Mouse (Mus musculus): ENCODE data around the gene Gtf2i. TPM values are rescaled to one million over a fixed set of nuclear protein-coding genes. Genes with fewer than 3 reads are reported as not detected.

Gene Gtf2i
- total RNA-seq, 1 experiment from 2014 or later: 37.6 TPM

Other genes with a start within 250 kb of the Gtf2i start
- 1.2 and 2.1 TPM in 2 replicates for gene Castor2, start 215.0 kb downstream of the Gtf2i start, total RNA-seq (2017)
- gene Rcc1l, start 138.0 kb downstream of the Gtf2i start, total RNA-seq (2017): 4.2 and 7.8 TPM in 2 replicates
- gene Gtf2ird2, start 130.7 kb downstream of the Gtf2i start, total RNA-seq (2017): 9.5 and 13.1 TPM in 2 replicates
- gene Ncf1, start 85.1 kb downstream of the Gtf2i start, total RNA-seq (2017): 432 and 448 TPM in 2 replicates
- not detected in 2 replicates for gene Gtf2ird1, start 142.0 kb upstream of the Gtf2i start, total RNA-seq (2017)
- gene Clip2, start 237.7 kb upstream of the Gtf2i start, total RNA-seq (2017): 10.4 and 28.0 TPM in 2 replicates
- gene Syna, start 245.4 kb upstream of the Gtf2i start, total RNA-seq (2017): not detected in 2 replicates

All from neutrophil, adult 5-6 weeks (primary cell).